Mouse (Mus musculus) forebrain, embryonic 14.5 days (tissue): ENCODE data around the gene Kif2c. TPM values are rescaled to one million over a fixed set of nuclear protein-coding genes. Genes with fewer than 3 reads are reported as not detected.

Experiments
- ATAC-seq: fragments of 200-750 bp; cut with Nextera tagmentation; 2 replicates; pipeline ENCODE4 v1.8.0; 2017; ENCODE audit warnings: mild to moderate bottlenecking, moderate library complexity
- DNase-seq: peaks from one replicate; pipeline ENCODE4 v3.0.0-alpha.2; 2015; ENCODE audit warnings: low spot score
- H3K27ac ChIP-seq: fragments of 300-500 bp; sonication (generic); 2 replicates; pipeline ENCODE4 v1.5.1; 2014; ENCODE audit warnings: low read depth, mild to moderate bottlenecking, control low read depth, low read length, moderate library complexity
- H3K27me3 ChIP-seq: fragments of 300-500 bp; sonication (generic); replicated peaks from 2 replicates; pipeline ENCODE4 v1.6.1; 2014; ENCODE audit warnings: low read length, control low read depth, mixed read lengths; ENCODE audit not compliant: control insufficient read depth, insufficient read depth
- H3K36me3 ChIP-seq: fragments of 300-500 bp; sonication (generic); 2 replicates; pipeline ENCODE4 v1.6.1; 2014; ENCODE audit warnings: low read length, control low read depth; ENCODE audit not compliant: control insufficient read depth, insufficient read depth
- H3K4me1 ChIP-seq: fragments of 300-500 bp; sonication (generic); 2 replicates; pipeline ENCODE4 v1.6.1; 2014; ENCODE audit warnings: antibody characterized with exemption, low read length, control low read depth; ENCODE audit not compliant: control insufficient read depth, insufficient read depth
- H3K4me2 ChIP-seq: fragments of 300-500 bp; sonication (generic); 2 replicates; pipeline ENCODE4 v1.6.1; 2014; ENCODE audit warnings: mild to moderate bottlenecking, control low read depth, low read length
- H3K4me3 ChIP-seq: fragments of 300-500 bp; sonication (generic); 2 replicates; pipeline ENCODE4 v1.5.1; 2014; ENCODE audit warnings: low read depth, low read length, control low read depth
- H3K9ac ChIP-seq: fragments of 300-500 bp; sonication (generic); 2 replicates; pipeline ENCODE4 v1.6.1; 2014; ENCODE audit warnings: mild to moderate bottlenecking, low read length, control low read depth, moderate library complexity
- H3K9me3 ChIP-seq: fragments of 300-500 bp; sonication (generic); replicated peaks from 2 replicates; pipeline ENCODE4 v1.6.1; 2016; ENCODE audit warnings: low read length, control low read depth, mixed read lengths; ENCODE audit not compliant: control insufficient read depth
- WGBS: fragments of 180-500 bp; shearing (Covaris S2); extraction: QIAGEN DNeasy Blood & Tissue Kit; methylation state at CpG from one replicate; pipeline ENCODE4 v1.1.7; 2014; 5-methylcytosine and 5-hydroxymethylcytosine counted together
- polyA plus RNA-seq: library from polyadenylated mRNA; unstranded; fragments of >200 nt; fragmentation: Nextera tagmentation; extraction: Ambion mirVana; gene quantifications from 2 replicates; pipeline ENCODE4 v1.2.1, GENCODE M21; 2014

Kif2c gene
- polyA plus RNA-seq, 1 experiment from 2014 or later: 38.5 TPM

GRCm38 (mm10) chr4:117125910-117126674, 56.3 kb downstream of the Kif2c start:
- Histone ChIP-seq H3K27ac (peak overlapping the region; percentile 65; the same call in 1 of the 2 replicates), H3K4me3 (no peak overlapping the region), H3K9me3 (no peaks in the 10 kb centered on the region), H3K4me1 (peaks cover 14% of the 10 kb centered on the region), H3K4me2 (no peak overlapping the region), H3K27me3 (no peaks in the 10 kb centered on the region), H3K9ac (peak overlapping the region; percentile 55; the same call in 1 of the 2 replicates), H3K36me3 (peaks cover 24% of the 10 kb centered on the region)
- DNase-seq (peak; percentile 21), ATAC-seq (peak; percentile 21; the same call in 1 of the 2 replicates)
- 53% methylated on average over 15 of the region's 15 CpGs for WGBS

GRCm38 (mm10) chr4:117125348-117125909, 57.0 kb downstream of the Kif2c start, which contains the start of gene Btbd19:
TSS of gene Btbd19 (minus strand) at chr4:117125725.
- ATAC-seq: peak; percentile 59
- Histone ChIP-seq H3K27ac (peak within 1 kb of the TSS; percentile 65), H3K36me3 (peaks cover 21% of the 10 kb centered on the region), H3K4me2 (peak within 1 kb of the TSS; percentile 28; the same call in 1 of the 2 replicates), H3K9ac (peak within 1 kb of the TSS; percentile 55), H3K9me3 (no peaks in the 10 kb centered on the region), H3K4me3 (no peak within 1 kb of the TSS; the same call in 1 of the 2 replicates), H3K27me3 (no peaks in the 10 kb centered on the region), H3K4me1 (peaks cover 14% of the 10 kb centered on the region)
- 32% methylated on average over 8 of the region's 8 CpGs for WGBS
- DNase-seq: peak; percentile 87

- DNase-seq (no peak), ATAC-seq (no peak)
- H3K9me3 ChIP-seq: no peaks in the 10 kb centered on the region
- H3K27me3 ChIP-seq: no peaks in the 10 kb centered on the region
- H3K4me3 ChIP-seq: no peak overlapping the region; the same call in 1 of the 2 replicates
- H3K4me2 ChIP-seq: peak overlapping the region; percentile 28; the same call in 1 of the 2 replicates
- peaks cover 17% of the 10 kb centered on the region for H3K4me1 ChIP-seq
- 80% methylated on average over 14 of the region's 14 CpGs for WGBS
- H3K27ac ChIP-seq: peak overlapping the region; percentile 65
- H3K9ac ChIP-seq: peak overlapping the region; percentile 55
- peaks cover 17% of the 10 kb centered on the region for H3K36me3 ChIP-seq
These were observed 57.7 kb downstream of the Kif2c start for GRCm38 (mm10) chr4:117124518-117125347.

DNA sequence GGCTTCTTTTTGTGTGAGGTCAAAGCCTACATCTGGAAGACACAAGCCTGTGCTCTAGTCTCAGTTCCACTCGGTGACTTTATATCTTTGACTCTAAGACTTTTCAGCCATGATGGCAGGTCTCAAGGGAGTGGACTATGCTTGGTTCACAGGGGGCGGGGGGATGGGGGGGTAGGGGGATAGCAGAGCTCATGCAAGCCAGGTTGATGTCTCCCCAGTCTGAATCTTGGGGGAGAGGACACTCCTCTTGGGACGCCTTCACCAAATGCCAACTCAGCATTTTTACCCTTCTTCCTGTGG, 58.3 kb downstream of the Kif2c start:
- no peak overlapping the region for H3K27ac ChIP-seq
- no peaks in the 10 kb centered on the region for H3K27me3 ChIP-seq
- peaks cover 14% of the 10 kb centered on the region for H3K36me3 ChIP-seq
- DNase-seq (no peak), ATAC-seq (no peak)
- no peak overlapping the region for H3K9ac ChIP-seq
- H3K4me1 ChIP-seq: peaks cover 19% of the 10 kb centered on the region
- H3K4me2 ChIP-seq: no peak overlapping the region
- H3K9me3 ChIP-seq: no peaks in the 10 kb centered on the region
- WGBS: 93% methylated on average over 3 of the region's 3 CpGs
- no peak overlapping the region for H3K4me3 ChIP-seq

GRCm38 (mm10) chr4:117123546-117124217, 58.8 kb downstream of the Kif2c start:
- WGBS: 91% methylated on average over 7 of the region's 9 CpGs
- ATAC-seq (no peak), DNase-seq (no peak)
- H3K27ac ChIP-seq: no peak overlapping the region
- H3K9ac ChIP-seq: no peak overlapping the region
- peaks cover 19% of the 10 kb centered on the region for H3K4me1 ChIP-seq
- H3K4me3 ChIP-seq: no peak overlapping the region
- H3K36me3 ChIP-seq: peaks cover 9% of the 10 kb centered on the region
- no peaks in the 10 kb centered on the region for H3K9me3 ChIP-seq
- no peaks in the 10 kb centered on the region for H3K27me3 ChIP-seq
- H3K4me2 ChIP-seq: no peak overlapping the region

DNA sequence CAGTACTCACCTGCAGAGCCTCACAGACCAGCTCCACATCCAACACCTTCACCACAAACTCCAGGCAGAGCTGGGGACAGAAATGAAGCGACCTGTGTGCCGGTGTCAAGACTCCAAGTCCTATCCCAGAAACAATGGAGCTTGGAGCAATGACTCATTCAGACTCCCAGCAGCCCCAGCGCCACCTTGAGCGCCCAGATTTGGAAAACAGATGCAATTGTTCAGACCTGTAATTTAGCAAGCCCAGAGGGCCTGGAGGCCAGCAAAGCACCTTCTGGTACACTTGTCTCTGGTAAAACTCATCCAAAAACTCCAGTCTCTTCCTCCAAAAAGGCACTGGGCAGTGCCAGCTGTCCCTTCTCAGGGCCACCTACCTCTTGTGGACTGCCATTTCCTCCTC, 60.2 kb downstream of the Kif2c start:
- Histone ChIP-seq H3K4me1 (peaks cover 19% of the 10 kb centered on the region), H3K27me3 (no peaks in the 10 kb centered on the region), H3K4me3 (no peak overlapping the region), H3K9ac (no peak overlapping the region), H3K27ac (no peak overlapping the region), H3K36me3 (no peaks in the 10 kb centered on the region), H3K4me2 (no peak overlapping the region), H3K9me3 (no peaks in the 10 kb centered on the region)
- ATAC-seq: no peak
- no peak for DNase-seq
- WGBS: 84% methylated on average over 4 of the region's 4 CpGs

DNA sequence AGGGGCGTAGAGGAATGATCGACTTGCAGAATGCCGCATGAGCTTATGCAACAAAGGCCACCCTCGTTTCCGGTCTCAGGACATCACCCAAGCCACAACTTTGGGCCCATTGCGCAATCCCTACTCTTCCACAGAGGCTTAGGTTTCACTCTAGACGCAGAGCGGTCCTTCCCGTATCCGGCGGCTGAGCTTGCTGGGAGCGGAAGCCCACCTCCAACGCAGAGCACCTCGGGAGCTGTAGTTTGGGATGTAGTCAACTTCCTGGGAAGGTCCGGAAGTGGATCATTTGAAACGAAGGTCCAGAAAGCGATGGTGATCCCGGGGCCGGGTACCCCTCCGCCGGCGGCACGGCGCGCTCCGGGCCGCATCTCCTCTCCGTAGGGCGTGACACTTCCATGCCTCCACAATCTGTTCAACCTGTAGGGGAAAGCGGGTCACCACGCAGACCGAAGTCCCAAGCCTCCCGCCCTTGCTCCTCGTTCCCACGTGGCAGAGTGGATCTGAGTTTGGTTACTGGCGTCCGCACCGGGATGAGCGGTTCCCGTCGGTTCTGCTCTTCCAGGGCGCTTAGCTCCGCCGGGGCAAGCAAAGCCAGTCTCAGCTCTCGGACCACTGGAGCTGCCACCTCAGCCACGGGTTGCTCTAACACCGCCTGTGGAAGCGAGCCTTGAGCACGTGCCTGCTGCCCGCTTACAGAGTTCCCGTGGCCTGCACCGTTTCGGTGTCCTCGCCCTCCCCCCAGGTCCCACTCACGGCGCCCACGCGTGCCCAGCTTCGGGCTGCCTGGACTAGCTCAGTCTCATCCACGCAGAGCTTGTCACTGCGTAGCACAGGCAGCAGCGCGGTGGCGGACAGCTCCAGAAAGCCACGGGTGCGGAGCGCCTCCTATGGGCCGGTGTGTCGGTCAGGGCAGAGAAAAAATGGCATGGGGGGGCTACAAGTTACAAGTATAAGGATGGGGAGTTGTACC, 61.7 kb downstream of the Kif2c start:
- DNase-seq (peak; percentile 98), ATAC-seq (peak; percentile 96)
- under 1% methylated on average over 69 of the region's 69 CpGs for WGBS
- Histone ChIP-seq H3K36me3 (no peaks in the 10 kb centered on the region), H3K27ac (peak overlapping the region; percentile 84), H3K4me2 (peak overlapping the region; percentile 100), H3K4me1 (peaks cover 15% of the 10 kb centered on the region), H3K4me3 (peak overlapping the region; percentile 71), H3K9ac (peak overlapping the region; percentile 86), H3K27me3 (no peaks in the 10 kb centered on the region), H3K9me3 (no peaks in the 10 kb centered on the region)
